Mouse (Mus musculus) pancreas, adult 10 weeks (tissue): ENCODE results near the gene Zfp763. TPM values are rescaled to one million over a fixed set of nuclear protein-coding genes. Genes with fewer than 3 reads are reported as not detected.

ENCODE experiments used
- polyA plus RNA-seq: library from polyadenylated mRNA; stranded (reverse); fragments of 350-450 nt; fragmentation: Illumina TruSeq; extraction: RNeasy Lipid Tissue Mini Kit (QIAGEN cat#74804); gene quantifications from one replicate; pipeline ENCODE4 v1.2.3, GENCODE M21; 2015; ENCODE audit warnings: low read depth, low replicate concordance; ENCODE audit not compliant: insufficient read depth

Zfp763 gene
- polyA plus RNA-seq = 0.78 TPM

GRCm38 (mm10) chr17:33032900-33033891, at the start of gene Zfp763:
TSS of gene Zfp763 (minus strand) at chr17:33033402.

GRCm38 (mm10) chr17:33067958-33068357, 34.8 kb upstream of the Zfp763 start, which contains the start of gene 4921501E09Rik:
TSS of gene 4921501E09Rik (minus strand) at chr17:33068058.

GRCm38 (mm10) chr17:32992699-32993474, 40.3 kb downstream of the Zfp763 start, which contains the start of gene Zfp952:
TSS of gene Zfp952 (plus strand) at chr17:32993129.

Other genes starting within 250 kb of the Zfp763 start
- 5.8 TPM for gene Zfp871, start 245.1 kb downstream of the Zfp763 start, polyA plus RNA-seq
- 0.66 TPM for gene Zfp811, start 223.5 kb downstream of the Zfp763 start, polyA plus RNA-seq
- 0.79 TPM for gene Zfp799, start 203.1 kb downstream of the Zfp763 start, polyA plus RNA-seq
- 1.5 TPM for gene Zfp870, start 141.8 kb downstream of the Zfp763 start, polyA plus RNA-seq
- 0.66 TPM for gene Cyp4f14, start 116.1 kb downstream of the Zfp763 start, polyA plus RNA-seq
- gene Cyp4f13, start 86.0 kb downstream of the Zfp763 start, polyA plus RNA-seq = 31.3 TPM
- gene Zfp472, start 67.6 kb downstream of the Zfp763 start, polyA plus RNA-seq = 1.3 TPM
- gene Zfp952, start 40.3 kb downstream of the Zfp763 start, polyA plus RNA-seq = 3.6 TPM
- not detected for gene 4921501E09Rik, start 34.7 kb upstream of the Zfp763 start, polyA plus RNA-seq
- 1.9 TPM for gene Zfp563, start 55.9 kb upstream of the Zfp763 start, polyA plus RNA-seq
- gene Morc2b, start 106.3 kb upstream of the Zfp763 start, polyA plus RNA-seq = not detected
- gene Olfr55, start 135.0 kb upstream of the Zfp763 start, polyA plus RNA-seq = not detected
- gene Olfr239, start 157.9 kb upstream of the Zfp763 start, polyA plus RNA-seq = not detected
- gene Olfr1564, start 188.3 kb upstream of the Zfp763 start, polyA plus RNA-seq = not detected
- 1.7 TPM for gene Zfp955a, start 221.7 kb upstream of the Zfp763 start, polyA plus RNA-seq
- not detected for gene Olfr63, start 231.3 kb upstream of the Zfp763 start, polyA plus RNA-seq